Mouse (Mus musculus) E14TG2a.4 (cell line): ENCODE results near the gene Lpp.

Source experiments
- H3K27me3 ChIP-seq: 2 replicates; pipeline ENCODE4 v1.6.1; 2014; ENCODE audit warnings: low read length, control low read depth; ENCODE audit not compliant: insufficient read depth
- H3K36me3 ChIP-seq: 2 replicates; pipeline ENCODE4 v1.6.1; 2014; ENCODE audit warnings: low read length, control low read depth; ENCODE audit not compliant: insufficient read depth
- H3K4me1 ChIP-seq: replicated peaks from 2 replicates; pipeline ENCODE4 v1.6.1; 2014; ENCODE audit warnings: low read depth, low read length, control low read depth
- H3K4me3 ChIP-seq: replicated peaks from 2 replicates; pipeline ENCODE4 v1.5.1; 2014; ENCODE audit warnings: mild to moderate bottlenecking, low read length
- H3K9me3 ChIP-seq: 2 replicates; pipeline ENCODE4 v1.6.1; 2014; ENCODE audit warnings: low read length, control low read depth
- CTCF ChIP-seq: conservative IDR thresholded peaks from 2 replicates; pipeline ENCODE4 v1.5.1; 2014; ENCODE audit warnings: low read length
- NANOG ChIP-seq: IDR thresholded peaks from 2 replicates; pipeline ENCODE4 v1.6.1; 2014; ENCODE audit warnings: borderline replicate concordance, low read length, mixed read lengths
- POU5F1 ChIP-seq: IDR thresholded peaks from 2 replicates; pipeline ENCODE4 v1.6.1; 2014; ENCODE audit warnings: low read length, borderline replicate concordance

Lpp gene

GRCm38 (mm10) chr16:24897641-24898040 lies 504.3 kb downstream of the Lpp start:
- Histone ChIP-seq H3K27me3 (no peaks in the 10 kb centered on the region), H3K36me3 (no peaks in the 10 kb centered on the region), H3K4me3 (no peak overlapping the region), H3K9me3 (no peaks in the 10 kb centered on the region), H3K4me1 (no peaks in the 10 kb centered on the region)
- no peak for TF ChIP-seq NANOG
- no peak for TF ChIP-seq POU5F1
- TF ChIP-seq CTCF: no peak

GRCm38 (mm10) chr16:24900241-24900796 lies 507.0 kb downstream of the Lpp start:
- TF ChIP-seq POU5F1 (no peak), CTCF (no peak), NANOG (no peak)
- H3K9me3 ChIP-seq: no peaks in the 10 kb centered on the region

GRCm38 (mm10) chr16:24901139-24901859 lies 508.0 kb downstream of the Lpp start:
- no peaks in the 10 kb centered on the region for H3K4me1 ChIP-seq
- no peaks in the 10 kb centered on the region for H3K9me3 ChIP-seq
- no peak overlapping the region for H3K4me3 ChIP-seq
- H3K36me3 ChIP-seq: no peaks in the 10 kb centered on the region
- no peaks in the 10 kb centered on the region for H3K27me3 ChIP-seq
- TF ChIP-seq NANOG: no peak
- no peak for TF ChIP-seq POU5F1
- TF ChIP-seq CTCF: no peak

More at GRCm38 (mm10) chr16:24900241-24900796, 507.0 kb downstream of the Lpp start:
- Histone ChIP-seq H3K36me3 (no peaks in the 10 kb centered on the region), H3K4me1 (no peaks in the 10 kb centered on the region), H3K4me3 (no peak overlapping the region), H3K27me3 (no peaks in the 10 kb centered on the region)

GRCm38 (mm10) chr16:24902111-24902510 lies 508.8 kb downstream of the Lpp start:
- no peaks in the 10 kb centered on the region for H3K4me1 ChIP-seq

GRCm38 (mm10) chr16:24908926-24909325 lies 515.6 kb downstream of the Lpp start:
- Histone ChIP-seq H3K9me3 (no peaks in the 10 kb centered on the region), H3K4me1 (no peaks in the 10 kb centered on the region), H3K27me3 (no peaks in the 10 kb centered on the region), H3K36me3 (no peaks in the 10 kb centered on the region), H3K4me3 (no peak overlapping the region)
- TF ChIP-seq NANOG: no peak
- no peak for TF ChIP-seq POU5F1
- TF ChIP-seq CTCF: no peak

More at GRCm38 (mm10) chr16:24902111-24902510, 508.8 kb downstream of the Lpp start:
- TF ChIP-seq NANOG (no peak), CTCF (no peak), POU5F1 (no peak)
- no peaks in the 10 kb centered on the region for H3K27me3 ChIP-seq
- H3K4me3 ChIP-seq: no peak overlapping the region
- H3K36me3 ChIP-seq: no peaks in the 10 kb centered on the region
- H3K9me3 ChIP-seq: no peaks in the 10 kb centered on the region

GRCm38 (mm10) chr16:24910321-24910720 lies 517.0 kb downstream of the Lpp start:
- Histone ChIP-seq H3K4me1 (no peaks in the 10 kb centered on the region), H3K36me3 (no peaks in the 10 kb centered on the region), H3K4me3 (no peak overlapping the region), H3K9me3 (no peaks in the 10 kb centered on the region), H3K27me3 (no peaks in the 10 kb centered on the region)
- no peak for TF ChIP-seq NANOG
- no peak for TF ChIP-seq POU5F1
- no peak for TF ChIP-seq CTCF

GRCm38 (mm10) chr16:24910834-24911233 lies 517.5 kb downstream of the Lpp start:
- no peaks in the 10 kb centered on the region for H3K36me3 ChIP-seq
- no peaks in the 10 kb centered on the region for H3K9me3 ChIP-seq
- H3K27me3 ChIP-seq: no peaks in the 10 kb centered on the region
- H3K4me1 ChIP-seq: no peaks in the 10 kb centered on the region
- no peak overlapping the region for H3K4me3 ChIP-seq
- TF ChIP-seq NANOG (no peak), CTCF (no peak), POU5F1 (no peak)

GRCm38 (mm10) chr16:24912381-24912780 lies 519.1 kb downstream of the Lpp start:
- H3K4me3 ChIP-seq: no peak overlapping the region
- H3K36me3 ChIP-seq: no peaks in the 10 kb centered on the region
- H3K4me1 ChIP-seq: no peaks in the 10 kb centered on the region
- TF ChIP-seq CTCF (no peak), NANOG (no peak), POU5F1 (no peak)
- no peaks in the 10 kb centered on the region for H3K27me3 ChIP-seq
- no peaks in the 10 kb centered on the region for H3K9me3 ChIP-seq

GRCm38 (mm10) chr16:24913021-24913420 lies 519.7 kb downstream of the Lpp start:
- Histone ChIP-seq H3K4me3 (no peak overlapping the region), H3K27me3 (no peaks in the 10 kb centered on the region), H3K36me3 (no peaks in the 10 kb centered on the region), H3K4me1 (no peaks in the 10 kb centered on the region), H3K9me3 (no peaks in the 10 kb centered on the region)
- TF ChIP-seq CTCF: no peak
- TF ChIP-seq POU5F1: no peak
- no peak for TF ChIP-seq NANOG
